Mouse (Mus musculus) spleen, postnatal 4 days (tissue): ENCODE data around the gene Spaca5.

Experiments used
- DNase-seq, 2 experiments: peaks; one replicate each; pipeline ENCODE4 v3.0.0; 2022; ENCODE audit warnings: low spot score in 2 of 2

Gene Spaca5

GRCm38 (mm10) chrX:21068106-21068505, at the start of gene Spaca5:
Spaca5 (plus strand) TSS chrX:21068406.
- DNase-seq, result no peak

GRCm38 (mm10) chrX:21061460-21061859, 6.7 kb upstream of the Spaca5 start:
- no peak for DNase-seq

GRCm38 (mm10) chrX:21061866-21062543, 6.2 kb upstream of the Spaca5 start, which contains the start of gene Zfp182:
Zfp182 (minus strand) TSS chrX:21062316.
- peak; percentile 70 to 84 for DNase-seq

- no peak for DNase-seq
These were observed 5.7 kb upstream of the Spaca5 start for GRCm38 (mm10) chrX:21062544-21062890.

- DNase-seq, result no peak
These were observed 20.4 kb downstream of the Spaca5 start for GRCm38 (mm10) chrX:21088645-21088982.

- DNase-seq, result peak; percentile 20 to 67
These were observed 21.0 kb downstream of the Spaca5 start, which contains the start of gene Zfp300 for GRCm38 (mm10) chrX:21088983-21089866. Zfp300 (minus strand) TSS chrX:21089527.

- no peak for DNase-seq
These were observed 21.6 kb downstream of the Spaca5 start for GRCm38 (mm10) chrX:21089867-21090239.

GRCm38 (mm10) chrX:21115520-21115919, 47.3 kb downstream of the Spaca5 start, which contains the start of gene Ssxa1:
Ssxa1 (plus strand) TSS chrX:21115820.
- no peak for DNase-seq
